Mouse (Mus musculus) T-cell, adult 66 days (primary cell): ENCODE data around the gene Diras2. TPM values are rescaled to one million over a fixed set of nuclear protein-coding genes. Genes with fewer than 3 reads are reported as not detected.

ENCODE experiments used
- total RNA-seq, 2 experiments: library from RNA; stranded (reverse); gene quantifications; 3 replicates in 1 of 2; 4 replicates in 1 of 2; pipeline ENCODE4 v1.2.4; 2023

Gene Diras2
- not detected for total RNA-seq

GRCm38 (mm10) chr13:52531121-52531520, at the start of gene Diras2:
Gene Diras2, minus strand, starts transcription at chr13:52531279.

Other genes starting within 250 kb of the Diras2 start
- gene Syk, start 51.9 kb upstream of the Diras2 start, total RNA-seq: 10 to 100 TPM in 1 of 2 experiments, 1 to 10 TPM in 1; 4.2 to 10.7 TPM